Mouse (Mus musculus): ENCODE data around the gene Gm5244. TPM values are rescaled to one million over a fixed set of nuclear protein-coding genes. Genes with fewer than 3 reads are reported as not detected.

Gm5244 gene
- polyA plus RNA-seq, 2 experiments from 2014 or later = 1.0 TPM; not detected in 1

Other genes with a start within 250 kb of the Gm5244 start
- not detected for gene Gm4952, start 246.7 kb upstream of the Gm5244 start, polyA plus RNA-seq (2017; shearing (Covaris generic))
- gene Glyat, start 213.4 kb upstream of the Gm5244 start, polyA plus RNA-seq (2017; shearing (Covaris generic)) = under 1 TPM in 1 of 2 experiments, not detected in 1; 0.19 TPM
- gene Olfr1442, start 176.2 kb upstream of the Gm5244 start, polyA plus RNA-seq (2017; shearing (Covaris generic)) = not detected
- not detected for gene Olfr1443, start 168.6 kb upstream of the Gm5244 start, polyA plus RNA-seq (2017; shearing (Covaris generic))
- not detected for gene Keg1, start 150.9 kb upstream of the Gm5244 start, polyA plus RNA-seq (2017; shearing (Covaris generic))
- 1 to 10 TPM; 2.9 to 3.4 TPM for gene Cntf, start 81.0 kb upstream of the Gm5244 start, polyA plus RNA-seq (2017; shearing (Covaris generic))
- 10 to 100 TPM; 21.2 to 22.9 TPM for gene Zfp91, start 50.6 kb upstream of the Gm5244 start, polyA plus RNA-seq (2017; shearing (Covaris generic))
- gene Lpxn, start 50.5 kb upstream of the Gm5244 start, polyA plus RNA-seq (2017; shearing (Covaris generic)) = 100 to 1,000 TPM; 220 to 255 TPM
- under 1 TPM; 0.33 to 0.44 TPM for gene Olfr1444, start 10.6 kb downstream of the Gm5244 start, polyA plus RNA-seq (2017; shearing (Covaris generic))
- not detected for gene Olfr1445, start 37.2 kb downstream of the Gm5244 start, polyA plus RNA-seq (2017; shearing (Covaris generic))
- not detected for gene Olfr1446, start 46.8 kb downstream of the Gm5244 start, polyA plus RNA-seq (2017; shearing (Covaris generic))
- not detected for gene Olfr1447, start 57.1 kb downstream of the Gm5244 start, polyA plus RNA-seq (2017; shearing (Covaris generic))
- not detected for gene Olfr1448, start 77.7 kb downstream of the Gm5244 start, polyA plus RNA-seq (2017; shearing (Covaris generic))
- not detected for gene Olfr1449, start 84.2 kb downstream of the Gm5244 start, polyA plus RNA-seq (2017; shearing (Covaris generic))
- not detected for gene Olfr1450, start 103.6 kb downstream of the Gm5244 start, polyA plus RNA-seq (2017; shearing (Covaris generic))
- gene Olfr1451, start 148.3 kb downstream of the Gm5244 start, polyA plus RNA-seq (2017; shearing (Covaris generic)) = under 1 TPM in 1 of 2 experiments, not detected in 1; 0.44 TPM
- not detected for gene Olfr1453, start 181.6 kb downstream of the Gm5244 start, polyA plus RNA-seq (2017; shearing (Covaris generic))
- gene Olfr1454, start 213.9 kb downstream of the Gm5244 start, polyA plus RNA-seq (2017; shearing (Covaris generic)) = not detected

All from CD4-positive, CD25-positive, alpha-beta regulatory T cell, adult 4 months (primary cell).